Mouse (Mus musculus) cortical plate, adult 2 months (tissue): Measurements from ENCODE around the gene Ccr9. TPM values are rescaled to one million over a fixed set of nuclear protein-coding genes. Genes with fewer than 3 reads are reported as not detected.

Experiments used
- H3K27ac ChIP-seq: fragments of 200-500 bp; 2 replicates; pipeline ENCODE4 v1.5.1; 2012; ENCODE audit warnings: low read length, control low read depth, inconsistent platforms; ENCODE audit not compliant: insufficient read depth
- H3K4me1 ChIP-seq: fragments of 200-500 bp; 2 replicates; pipeline ENCODE4 v1.6.1; 2011; ENCODE audit warnings: low read length; ENCODE audit not compliant: control insufficient read depth, insufficient read depth
- H3K4me3 ChIP-seq: fragments of 200-500 bp; 2 replicates; pipeline ENCODE4 v1.5.1; 2011; ENCODE audit warnings: mild to moderate bottlenecking, low read length, control low read depth; ENCODE audit not compliant: insufficient read depth
- CTCF ChIP-seq: fragments of 200-500 bp; IDR thresholded peaks from 2 replicates; pipeline ENCODE4 v1.5.1; 2011; ENCODE audit warnings: mild to moderate bottlenecking, control low read depth, low read length; ENCODE audit not compliant: insufficient read depth; ENCODE audit errors: extremely low read depth
- POLR2A ChIP-seq: fragments of 200-500 bp; IDR thresholded peaks from 2 replicates; pipeline ENCODE4 v1.6.1; 2011; ENCODE audit warnings: mild to moderate bottlenecking, low read length, control low read depth; ENCODE audit not compliant: insufficient read depth; ENCODE audit errors: extremely low read depth
- polyA plus RNA-seq: library from polyadenylated mRNA; depleted of rRNA; stranded (reverse); fragments of >200 nt; gene quantifications from 2 replicates; pipeline ENCODE4 v1.2.3, GENCODE M21; 2012; rRNA removed

Gene Ccr9
- polyA plus RNA-seq: 0.17 and 0.23 TPM in 2 replicates

GRCm38 (mm10) chr9:123678327-123679105, at the start of gene Ccr9, which contains the start of gene Slc6a20a:
Gene Ccr9, plus strand, starts transcription at chr9:123678439.
Gene Slc6a20a, minus strand, starts transcription at chr9:123678885.
- H3K4me1 ChIP-seq: no peaks in the 10 kb centered on the region
- TF ChIP-seq POLR2A (no peak), CTCF (no peak)
- H3K27ac ChIP-seq: peak within 1 kb of the TSS; percentile 37; the same call in 1 of the 2 replicates
- peak within 1 kb of the TSS; percentile 23 for H3K4me3 ChIP-seq

GRCm38 (mm10) chr9:123631666-123632065, 46.6 kb upstream of the Ccr9 start:
- Histone ChIP-seq H3K4me1 (no peaks in the 10 kb centered on the region), H3K4me3 (no peak overlapping the region), H3K27ac (no peak overlapping the region)
- TF ChIP-seq CTCF (no peak), POLR2A (no peak)

GRCm38 (mm10) chr9:123632281-123632680, 46.0 kb upstream of the Ccr9 start, which contains the start of gene Slc6a20b:
Gene Slc6a20b, minus strand, starts transcription at chr9:123632565.
- H3K4me1 ChIP-seq: no peaks in the 10 kb centered on the region
- no peak within 1 kb of the TSS for H3K27ac ChIP-seq
- TF ChIP-seq POLR2A: no peak
- no peak for TF ChIP-seq CTCF
- H3K4me3 ChIP-seq: no peak within 1 kb of the TSS

- no peak for TF ChIP-seq CTCF
- TF ChIP-seq POLR2A: no peak
Measured at GRCm38 (mm10) chr9:123632993-123633392, 45.2 kb upstream of the Ccr9 start.

GRCm38 (mm10) chr9:123636771-123637170, 41.5 kb upstream of the Ccr9 start:
- no peaks in the 10 kb centered on the region for H3K4me1 ChIP-seq
- TF ChIP-seq CTCF: no peak
- TF ChIP-seq POLR2A: no peak
- H3K27ac ChIP-seq: no peak overlapping the region
- no peak overlapping the region for H3K4me3 ChIP-seq

More at GRCm38 (mm10) chr9:123632993-123633392, 45.2 kb upstream of the Ccr9 start:
- Histone ChIP-seq H3K4me3 (no peak overlapping the region), H3K27ac (no peak overlapping the region), H3K4me1 (no peaks in the 10 kb centered on the region)

- Histone ChIP-seq H3K4me3 (no peak overlapping the region), H3K4me1 (no peaks in the 10 kb centered on the region), H3K27ac (no peak overlapping the region)
- TF ChIP-seq POLR2A (no peak), CTCF (no peak)
Measured at GRCm38 (mm10) chr9:123638231-123638630, 40.0 kb upstream of the Ccr9 start.

GRCm38 (mm10) chr9:123638668-123639089, 39.6 kb upstream of the Ccr9 start:
- H3K4me3 ChIP-seq: no peak overlapping the region
- TF ChIP-seq POLR2A (no peak), CTCF (peak; percentile 82)
- no peaks in the 10 kb centered on the region for H3K4me1 ChIP-seq
- no peak overlapping the region for H3K27ac ChIP-seq

- H3K4me1 ChIP-seq: no peaks in the 10 kb centered on the region
- H3K27ac ChIP-seq: no peak overlapping the region
- TF ChIP-seq CTCF (no peak), POLR2A (no peak)
- no peak overlapping the region for H3K4me3 ChIP-seq
Measured at GRCm38 (mm10) chr9:123640106-123640505, 38.1 kb upstream of the Ccr9 start.

GRCm38 (mm10) chr9:123649785-123650511, 28.3 kb upstream of the Ccr9 start:
- Histone ChIP-seq H3K27ac (no peak overlapping the region), H3K4me1 (no peaks in the 10 kb centered on the region), H3K4me3 (no peak overlapping the region)
- no peak for TF ChIP-seq CTCF
- no peak for TF ChIP-seq POLR2A

- no peak overlapping the region for H3K4me3 ChIP-seq
- no peak overlapping the region for H3K27ac ChIP-seq
- H3K4me1 ChIP-seq: no peaks in the 10 kb centered on the region
- TF ChIP-seq POLR2A: no peak
- TF ChIP-seq CTCF: no peak
Measured at GRCm38 (mm10) chr9:123651369-123651768, 26.9 kb upstream of the Ccr9 start.

- no peak overlapping the region for H3K27ac ChIP-seq
- no peak overlapping the region for H3K4me3 ChIP-seq
- no peaks in the 10 kb centered on the region for H3K4me1 ChIP-seq
- TF ChIP-seq CTCF (no peak), POLR2A (no peak)
Measured at GRCm38 (mm10) chr9:123657457-123657856, 20.8 kb upstream of the Ccr9 start.
